Mouse (Mus musculus) C2C12 (cell line): ENCODE results near the gene Wdr86.

Experiments used
- CEBPB ChIP-seq: IDR thresholded peaks from one replicate; pipeline ENCODE4 v1.6.1; 2011; ENCODE audit warnings: low read depth, mild to moderate bottlenecking, control low read depth, moderate library complexity
- CTCF ChIP-seq: IDR thresholded peaks from one replicate; pipeline ENCODE4 v1.5.1; 2011; ENCODE audit not compliant: control insufficient read depth, insufficient read depth, insufficient read length
- FOSL1 ChIP-seq: IDR thresholded peaks from one replicate; pipeline ENCODE4 v1.8.0; 2011; ENCODE audit warnings: mild to moderate bottlenecking, low read length; ENCODE audit not compliant: poor library complexity, insufficient read depth, severe bottlenecking
- MAX ChIP-seq: IDR thresholded peaks from one replicate; pipeline ENCODE4 v1.6.1; 2011; ENCODE audit warnings: mild to moderate bottlenecking, control low read depth
- MYOD1 ChIP-seq: IDR thresholded peaks from one replicate; pipeline ENCODE4 v1.6.1; 2011; ENCODE audit warnings: low read depth; ENCODE audit not compliant: control insufficient read depth, insufficient read length
- MYOG ChIP-seq: IDR thresholded peaks from one replicate; pipeline ENCODE4 v1.6.1; 2011; ENCODE audit not compliant: control insufficient read depth, insufficient read length; ENCODE audit errors: extremely low read depth
- USF1 ChIP-seq: IDR thresholded peaks from one replicate; pipeline ENCODE4 v1.6.1; 2011; ENCODE audit warnings: low read depth, mild to moderate bottlenecking, control low read depth, moderate library complexity

- TF ChIP-seq MYOG (no peak), CTCF (peak; percentile 21), USF1 (no peak), MYOD1 (no peak), MAX (no peak), CEBPB (no peak), FOSL1 (no peak)
These were observed 49.5 kb upstream of the Wdr86 start for GRCm38 (mm10) chr5:24779881-24780512.
